In genomic region chr4:22483548-22483947, GRCm38 (mm10) we compare ENCODE assay signal across 19 mouse cellular contexts. TPM values are rescaled to one million over a fixed set of nuclear protein-coding genes. Genes with fewer than 3 reads are reported as not detected.
DNase-seq lines count a peak whose midpoint lies in the region; ATAC-seq lines count a peak whose summit lies in the region.
"Had no signal": no experiment of that assay in that cellular context is flagged by ENCODE, and none has a peak within 500 bp of the region (broad histone marks: within the 10 kb centered on the region; RNA-seq: fewer than 3 reads in every experiment).

No protein-coding gene starts in this region.

- H3K27ac ChIP-seq in forebrain, embryonic 10.5 days: no peak overlapping the region
- H3K27ac ChIP-seq in forebrain, embryonic 14.5 days (ENCODE audit: low read depth, low read length): no peak overlapping the region
- H3K27ac ChIP-seq in hindbrain, embryonic 15.5 days (replicated peaks): no peak overlapping the region
- H3K27ac ChIP-seq in midbrain, embryonic 16.5 days (ENCODE audit: low read length): no peak overlapping the region
- H3K27ac ChIP-seq: liver, embryonic 13.5 days; stomach, postnatal 0 days had no signal

- intact Hi-C loops in gastrocnemius, postnatal 14 days (cut with DNase I; ENCODE audit: low total_unique reads): no loop called here

- H3K27me3 ChIP-seq in forebrain, embryonic 10.5 days (ENCODE audit: poor library complexity, severe bottlenecking): peaks cover 99% of the 10 kb centered on the region
- no peaks in the 10 kb centered on the region for H3K27me3 ChIP-seq in forebrain, embryonic 14.5 days (replicated peaks; ENCODE audit: control insufficient read depth, insufficient read depth, low read length)
- H3K27me3 ChIP-seq in hindbrain, embryonic 15.5 days: no peaks in the 10 kb centered on the region
- no peaks in the 10 kb centered on the region for H3K27me3 ChIP-seq in midbrain, embryonic 16.5 days (ENCODE audit: control insufficient read depth, insufficient read depth, low read depth, low read length)

- no peak for DNase-seq in forebrain, embryonic 10.5 days (ENCODE audit: extremely low spot score, low spot score)
- no peak for DNase-seq in forebrain, embryonic 14.5 days (ENCODE audit: low spot score)
- no peak for DNase-seq in adrenal gland, adult 18-20 months (ENCODE audit: low spot score in 2 of 2)
- DNase-seq in Muller cell, postnatal 12 days (ENCODE audit: inconsistent ontology term): no peak
- no peak for DNase-seq in gastrocnemius, postnatal 14 days
- DNase-seq: adrenal gland, postnatal 10 days; cerebellum, adult 9-11 months; kidney, adult 18-20 months; kidney, postnatal 25 days; liver, embryonic 13.5 days; lung, postnatal 10 days; thymus, postnatal 25 days had no signal

- ATAC-seq in forebrain, embryonic 14.5 days: no peak
- ATAC-seq in hindbrain, embryonic 15.5 days (ENCODE audit: low FRiP score, low read depth): no peak
- no peak for ATAC-seq in midbrain, embryonic 16.5 days

- peak overlapping the region; percentile 99 for H3K4me2 ChIP-seq in forebrain, embryonic 14.5 days (ENCODE audit: low read length)
- peak overlapping the region; percentile 96 for H3K4me2 ChIP-seq in hindbrain, embryonic 15.5 days
- H3K4me2 ChIP-seq in midbrain, embryonic 16.5 days (ENCODE audit: low read length): peak overlapping the region; percentile 70
- H3K4me2 ChIP-seq: liver, embryonic 13.5 days had no signal

- H3K36me3 ChIP-seq in forebrain, embryonic 10.5 days (replicated peaks): no peaks in the 10 kb centered on the region
- H3K36me3 ChIP-seq in forebrain, embryonic 14.5 days (ENCODE audit: control insufficient read depth, insufficient read depth, low read length): no peaks in the 10 kb centered on the region
- H3K36me3 ChIP-seq in hindbrain, embryonic 15.5 days: no peaks in the 10 kb centered on the region
- H3K36me3 ChIP-seq in midbrain, embryonic 16.5 days (ENCODE audit: control insufficient read depth, insufficient read depth, low read length): no peaks in the 10 kb centered on the region
- H3K36me3 ChIP-seq: G1E; liver, embryonic 13.5 days had no signal

- 19% methylated on average over 2 of the region's 2 CpGs for WGBS in forebrain, embryonic 10.5 days
- WGBS in forebrain, embryonic 14.5 days: 33% methylated on average over 2 of the region's 2 CpGs
- 19% methylated on average over 2 of the region's 2 CpGs for WGBS in hindbrain, embryonic 15.5 days
- WGBS in midbrain, embryonic 16.5 days: 19% methylated on average over 2 of the region's 2 CpGs

- H3K4me1 ChIP-seq in forebrain, embryonic 10.5 days: peaks cover 58% of the 10 kb centered on the region
- peaks cover 19% of the 10 kb centered on the region for H3K4me1 ChIP-seq in forebrain, embryonic 14.5 days (ENCODE audit: control insufficient read depth, insufficient read depth, low read length)
- H3K4me1 ChIP-seq in hindbrain, embryonic 15.5 days (replicated peaks): peaks cover 30% of the 10 kb centered on the region
- peaks cover 22% of the 10 kb centered on the region for H3K4me1 ChIP-seq in midbrain, embryonic 16.5 days (ENCODE audit: control insufficient read depth, insufficient read depth, low read length)
- H3K4me1 ChIP-seq: liver, embryonic 13.5 days had no signal

- peak overlapping the region; percentile 87 for H3K4me3 ChIP-seq in forebrain, embryonic 10.5 days
- peak overlapping the region; percentile 89 for H3K4me3 ChIP-seq in forebrain, embryonic 14.5 days (ENCODE audit: low read depth, low read length)
- peak overlapping the region; percentile 33 for H3K4me3 ChIP-seq in hindbrain, embryonic 15.5 days
- peak overlapping the region; percentile 43 for H3K4me3 ChIP-seq in midbrain, embryonic 16.5 days (ENCODE audit: low read depth, low read length)
- H3K4me3 ChIP-seq: erythroblast, embryonic 14.5 days; liver, embryonic 13.5 days had no signal

- peak overlapping the region; percentile 46 for H3K9ac ChIP-seq in forebrain, embryonic 14.5 days (ENCODE audit: low read length)
- H3K9ac ChIP-seq in hindbrain, embryonic 15.5 days: peak overlapping the region; percentile 27; the same call in 1 of the 2 replicates
- H3K9ac ChIP-seq in midbrain, embryonic 16.5 days (ENCODE audit: low read depth, low read length): peak overlapping the region; percentile 62
- H3K9ac ChIP-seq: liver, embryonic 13.5 days had no signal

- no peaks in the 10 kb centered on the region for H3K9me3 ChIP-seq in forebrain, embryonic 10.5 days
- H3K9me3 ChIP-seq in forebrain, embryonic 14.5 days (replicated peaks; ENCODE audit: control insufficient read depth, low read length): no peaks in the 10 kb centered on the region
- no peaks in the 10 kb centered on the region for H3K9me3 ChIP-seq in hindbrain, embryonic 15.5 days
- H3K9me3 ChIP-seq in midbrain, embryonic 16.5 days (replicated peaks; ENCODE audit: control insufficient read depth, low read length, poor library complexity, severe bottlenecking): no peaks in the 10 kb centered on the region
- H3K9me3 ChIP-seq: liver, embryonic 13.5 days had no signal

RNA-seq across cellular contexts. Expression of gene Pou3f2, which starts 4.6 kb away (rescaled TPM):
- 13.3 and 14.6 TPM in 2 replicates for polyA plus RNA-seq in forebrain, embryonic 10.5 days (2016; fragmentation: Nextera tagmentation; extraction: Ambion mirVana)
- polyA plus RNA-seq in forebrain, embryonic 14.5 days (2014; fragmentation: Nextera tagmentation; extraction: Ambion mirVana): 22.3 and 36.2 TPM in 2 replicates
- polyA plus RNA-seq in hindbrain, embryonic 15.5 days (2015; fragmentation: Nextera tagmentation; extraction: Ambion mirVana): 21.0 and 33.1 TPM in 2 replicates
- polyA plus RNA-seq in midbrain, embryonic 16.5 days (2015; fragmentation: Nextera tagmentation; extraction: Ambion mirVana): 33.4 and 35.5 TPM in 2 replicates
- total RNA-seq in adrenal gland, adult 18-20 months (2021): under 1 TPM in 1 of 2 experiments, not detected in 1; 0.07 TPM
- under 1 TPM; 0.13 to 0.14 TPM for total RNA-seq in gastrocnemius, postnatal 14 days (2021)
- total RNA-seq: gastrocnemius, adult 18-20 months; heart, postnatal 25 days had no signal
- polyA plus RNA-seq: erythroblast, embryonic 14.5 days; G1E; stomach, postnatal 0 days had no signal

Comparison
In these comparisons a context has a peak if more than half of its experiments do, and no peak if none do; other contexts are left out.
1. H3K4me3 ChIP-seq: peak in every context shown above with its lines; median percentile 89 in forebrain, embryonic 14.5 days; 87 in forebrain, embryonic 10.5 days; 43 in midbrain, embryonic 16.5 days; 33 in hindbrain, embryonic 15.5 days.